Mouse (Mus musculus) midbrain, embryonic 14.5 days (tissue): Measurements from ENCODE around the gene Slc46a1. TPM values are rescaled to one million over a fixed set of nuclear protein-coding genes. Genes with fewer than 3 reads are reported as not detected.

Experiments
- polyA plus RNA-seq: library from polyadenylated mRNA; unstranded; fragments of >200 nt; fragmentation: Nextera tagmentation; extraction: Ambion mirVana; gene quantifications from 2 replicates; pipeline ENCODE4 v1.2.1, GENCODE M21; 2014

The Slc46a1 gene
- polyA plus RNA-seq, 1 experiment from 2014 or later: 21.4 TPM

Other genes with a start within 250 kb of the Slc46a1 start
- 84.5 and 99.1 TPM in 2 replicates for gene Sdf2, start 220.0 kb upstream of the Slc46a1 start, polyA plus RNA-seq
- 21.2 and 29.5 TPM in 2 replicates for gene Supt6, start 219.7 kb upstream of the Slc46a1 start, polyA plus RNA-seq
- gene 2610507B11Rik, start 203.9 kb upstream of the Slc46a1 start, polyA plus RNA-seq: 52.8 and 72.1 TPM in 2 replicates
- gene BC030499, start 174.9 kb upstream of the Slc46a1 start, polyA plus RNA-seq: 0.15 and 0.34 TPM in 2 replicates
- 5.8 and 8.7 TPM in 2 replicates for gene Spag5, start 164.2 kb upstream of the Slc46a1 start, polyA plus RNA-seq
- 71.2 and 89.5 TPM in 2 replicates for gene Aldoc, start 142.7 kb upstream of the Slc46a1 start, polyA plus RNA-seq
- gene Pigs, start 137.3 kb upstream of the Slc46a1 start, polyA plus RNA-seq: 54.7 and 63.6 TPM in 2 replicates
- 78.3 and 98.1 TPM in 2 replicates for gene Unc119, start 122.2 kb upstream of the Slc46a1 start, polyA plus RNA-seq
- gene Foxn1, start 79.1 kb upstream of the Slc46a1 start, polyA plus RNA-seq: not detected in 2 replicates
- gene Slc13a2, start 43.5 kb upstream of the Slc46a1 start, polyA plus RNA-seq: not detected in 2 replicates
- gene Sarm1, start 32.1 kb downstream of the Slc46a1 start, polyA plus RNA-seq: 49.7 and 55.6 TPM in 2 replicates
- 40.0 and 134 TPM in 2 replicates for gene Vtn, start 33.4 kb downstream of the Slc46a1 start, polyA plus RNA-seq
- not detected in 2 replicates for gene Sebox, start 37.8 kb downstream of the Slc46a1 start, polyA plus RNA-seq
- gene Tmem199, start 46.5 kb downstream of the Slc46a1 start, polyA plus RNA-seq: 104 and 108 TPM in 2 replicates
- gene Poldip2, start 46.5 kb downstream of the Slc46a1 start, polyA plus RNA-seq: 165 and 171 TPM in 2 replicates
- gene Tnfaip1, start 70.6 kb downstream of the Slc46a1 start, polyA plus RNA-seq: 51.7 and 58.4 TPM in 2 replicates
- 133 and 135 TPM in 2 replicates for gene Ift20, start 70.7 kb downstream of the Slc46a1 start, polyA plus RNA-seq
- gene Tmem97, start 85.1 kb downstream of the Slc46a1 start, polyA plus RNA-seq: 32.0 and 32.8 TPM in 2 replicates
- gene Nlk, start 231.7 kb downstream of the Slc46a1 start, polyA plus RNA-seq: 30.0 and 35.7 TPM in 2 replicates